Mouse (Mus musculus): ENCODE data around the gene Ehhadh. TPM values are rescaled to one million over a fixed set of nuclear protein-coding genes. Genes with fewer than 3 reads are reported as not detected.

The Ehhadh gene
- 1.8 and 1.9 TPM in 2 replicates for polyA plus RNA-seq (2015; fragmentation: Nextera tagmentation; extraction: Ambion mirVana)

DNA sequence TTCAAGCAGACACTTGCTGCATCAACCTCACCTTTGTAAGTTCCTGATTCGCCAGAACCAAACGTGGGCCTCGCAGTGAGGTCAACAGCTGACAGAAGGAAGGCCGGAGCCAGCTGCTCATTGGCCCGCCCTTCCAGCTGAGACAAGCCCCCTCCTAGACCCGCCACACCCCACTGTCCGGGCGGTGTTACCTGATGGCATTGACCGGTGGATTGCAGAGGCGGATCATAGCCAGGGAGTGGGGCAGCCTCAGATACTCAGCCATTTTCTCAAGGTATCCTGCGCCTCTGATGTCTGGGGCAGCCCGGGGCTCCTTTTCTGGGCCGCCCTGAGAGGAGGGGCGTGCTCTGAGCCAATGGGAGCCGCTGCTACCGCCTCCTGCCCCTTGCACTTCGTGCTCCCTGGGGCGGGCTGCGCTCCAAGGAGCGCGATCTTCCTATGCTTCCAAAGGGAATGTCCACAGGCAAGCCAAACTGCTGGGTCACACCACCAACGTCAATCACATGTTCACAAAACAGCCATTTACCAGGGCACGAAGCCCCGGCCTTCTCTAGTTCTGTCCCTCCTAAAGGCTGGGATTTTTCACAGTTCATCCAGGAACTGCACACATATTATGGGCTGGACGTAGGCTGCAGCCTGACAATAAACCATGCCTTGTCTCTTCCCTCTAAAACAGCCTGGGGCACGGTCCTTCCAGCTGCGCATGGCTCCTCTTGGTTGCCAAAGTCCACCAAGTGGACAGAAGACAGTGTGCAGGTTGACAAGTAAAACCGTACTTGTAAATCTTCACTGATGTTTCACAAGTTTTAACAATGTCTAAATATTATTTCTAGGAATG lies at the start of gene Ehhadh:
Gene Ehhadh (minus strand): TSS at position 292 of the 838 bp plus-strand sequence.
- whole genome bisulfite sequencing, result 8% methylated on average over 28 of the region's 28 CpGs
- Histone ChIP-seq H3K4me3 (ENCODE audit: low read depth, low read length) (peak within 1 kb of the TSS; percentile 51), H3K9me3 (replicated peaks; ENCODE audit: control insufficient read depth, low read length, poor library complexity, severe bottlenecking) (no peaks in the 10 kb centered on the region), H3K36me3 (ENCODE audit: control insufficient read depth, insufficient read depth, low read length) (no peaks in the 10 kb centered on the region), H3K4me1 (ENCODE audit: control insufficient read depth, insufficient read depth, low read length) (no peaks in the 10 kb centered on the region; the same call in 1 of the 2 replicates), H3K27me3 (ENCODE audit: control insufficient read depth, insufficient read depth, low read depth, low read length) (no peaks in the 10 kb centered on the region), H3K4me2 (ENCODE audit: low read length) (peak within 1 kb of the TSS; percentile 81), H3K9ac (ENCODE audit: low read depth, low read length) (peak within 1 kb of the TSS; percentile 69), H3K27ac (ENCODE audit: low read length) (peak within 1 kb of the TSS; percentile 63)
- peak; percentile 93 for ATAC-seq

DNA sequence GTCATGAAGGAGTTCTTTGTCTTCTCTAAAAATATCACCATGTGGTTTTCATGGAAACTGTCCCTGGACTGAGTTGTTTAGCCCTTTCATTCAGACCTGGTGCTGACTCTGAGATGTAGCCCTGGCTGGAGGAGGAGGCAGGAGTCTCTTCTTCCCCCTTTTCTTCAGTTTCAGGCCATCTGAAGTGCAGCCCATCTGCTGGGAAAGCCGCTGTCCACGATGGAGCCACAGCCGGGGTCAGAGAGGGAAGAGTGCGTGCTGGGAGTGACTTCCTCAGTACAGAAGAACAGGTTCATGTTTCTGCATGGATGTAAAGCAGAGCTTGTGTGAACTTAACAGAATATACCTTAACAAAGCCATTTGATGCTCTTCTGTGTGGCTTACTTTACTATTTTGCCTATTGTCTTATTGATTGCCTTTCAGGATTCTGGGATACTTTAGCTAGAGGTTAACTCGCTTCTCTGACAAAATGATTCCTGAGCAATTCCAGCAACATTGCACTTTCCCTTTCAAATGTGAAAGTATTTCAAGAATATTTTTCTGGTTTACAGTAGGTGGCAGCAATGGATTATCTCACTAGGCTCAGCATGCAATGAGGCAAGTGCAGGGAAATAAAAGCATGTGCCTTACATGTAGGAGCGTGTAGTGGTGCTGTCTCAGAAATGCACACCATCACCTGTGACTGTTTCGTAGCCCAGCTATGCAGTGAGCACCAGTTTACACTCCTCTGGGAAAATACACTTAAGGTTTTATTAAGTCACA lies 48.9 kb upstream of the Ehhadh start:
- peak; percentile 85 for ATAC-seq
- H3K4me1 ChIP-seq (ENCODE audit: control insufficient read depth, insufficient read depth, low read length), result no peaks in the 10 kb centered on the region
- no peak overlapping the region for H3K4me2 ChIP-seq (ENCODE audit: low read length)
- H3K36me3 ChIP-seq (ENCODE audit: control insufficient read depth, insufficient read depth, low read length), result no peaks in the 10 kb centered on the region
- H3K9me3 ChIP-seq (replicated peaks; ENCODE audit: control insufficient read depth, low read length, poor library complexity, severe bottlenecking), result no peaks in the 10 kb centered on the region
- H3K27me3 ChIP-seq (ENCODE audit: control insufficient read depth, insufficient read depth, low read depth, low read length), result no peaks in the 10 kb centered on the region
- WGBS, result 52% methylated on average over 7 of the region's 7 CpGs
- H3K9ac ChIP-seq (ENCODE audit: low read depth, low read length), result no peak overlapping the region
- H3K27ac ChIP-seq (ENCODE audit: low read length), result no peak overlapping the region
- no peak overlapping the region for H3K4me3 ChIP-seq (ENCODE audit: low read depth, low read length)

DNA sequence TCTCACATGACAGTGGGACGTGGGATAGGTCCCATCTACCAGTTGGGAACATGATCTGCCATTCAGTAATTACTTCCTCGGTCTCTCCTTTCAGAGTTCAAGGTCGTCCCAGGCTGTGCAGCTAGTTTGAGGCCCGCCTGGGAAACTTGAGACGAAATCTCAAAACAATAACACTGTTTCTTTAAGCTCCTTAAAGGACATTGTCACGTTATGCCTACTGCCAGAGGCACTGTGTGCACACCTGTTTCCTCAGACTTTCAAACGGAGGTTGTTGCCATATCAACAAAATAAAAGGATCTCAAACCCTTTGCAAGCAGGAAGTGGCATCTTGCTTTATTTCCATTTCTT lies 48.0 kb upstream of the Ehhadh start:
- no peak overlapping the region for H3K4me2 ChIP-seq (ENCODE audit: low read length)
- H3K4me3 ChIP-seq (ENCODE audit: low read depth, low read length), result no peak overlapping the region
- H3K9me3 ChIP-seq (replicated peaks; ENCODE audit: control insufficient read depth, low read length, poor library complexity, severe bottlenecking), result no peaks in the 10 kb centered on the region
- no peaks in the 10 kb centered on the region for H3K4me1 ChIP-seq (ENCODE audit: control insufficient read depth, insufficient read depth, low read length)
- no peak overlapping the region for H3K9ac ChIP-seq (ENCODE audit: low read depth, low read length)
- H3K27me3 ChIP-seq (ENCODE audit: control insufficient read depth, insufficient read depth, low read depth, low read length), result no peaks in the 10 kb centered on the region
- no peak for ATAC-seq
- H3K36me3 ChIP-seq (ENCODE audit: control insufficient read depth, insufficient read depth, low read length), result no peaks in the 10 kb centered on the region
- 47% methylated on average over 7 of the region's 7 CpGs for WGBS
- no peak overlapping the region for H3K27ac ChIP-seq (ENCODE audit: low read length)

DNA sequence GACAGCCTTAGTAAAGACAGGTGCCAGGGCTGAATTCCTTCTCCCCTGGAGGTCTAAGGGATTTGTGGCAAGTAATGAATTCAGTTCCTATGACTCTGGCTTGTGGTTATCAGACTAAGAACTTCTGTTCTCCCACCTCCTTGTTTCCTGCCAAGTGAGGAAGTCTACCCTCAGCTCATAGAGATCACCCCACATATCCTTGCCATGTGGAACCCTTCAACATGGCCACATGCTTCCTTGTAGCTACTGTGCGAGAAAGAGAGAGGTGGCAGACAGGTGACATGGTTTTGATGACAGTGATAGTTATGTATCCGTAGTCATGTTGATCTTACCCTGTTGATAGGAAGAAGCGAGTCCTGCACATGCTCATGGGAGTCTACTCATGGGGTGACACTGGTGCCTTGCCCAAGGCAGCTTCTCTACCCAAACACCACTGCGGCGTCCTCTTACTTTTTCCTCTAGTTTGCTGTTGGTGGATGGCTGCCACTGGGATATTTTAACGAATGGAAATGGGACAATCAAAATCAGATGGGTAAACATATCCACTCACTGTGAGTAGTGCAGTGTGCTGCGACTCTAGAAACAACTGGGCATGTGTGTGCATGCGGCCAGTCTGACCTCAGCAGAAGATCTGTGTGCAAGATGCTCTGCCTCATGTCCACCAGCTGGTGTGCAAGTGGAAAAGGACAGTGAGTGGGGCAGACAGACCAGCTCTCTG lies 47.4 kb upstream of the Ehhadh start:
- no peak for ATAC-seq
- no peak overlapping the region for H3K4me3 ChIP-seq (ENCODE audit: low read depth, low read length)
- no peak overlapping the region for H3K4me2 ChIP-seq (ENCODE audit: low read length)
- H3K4me1 ChIP-seq (ENCODE audit: control insufficient read depth, insufficient read depth, low read length), result no peaks in the 10 kb centered on the region
- no peak overlapping the region for H3K27ac ChIP-seq (ENCODE audit: low read length)
- 91% methylated on average over 8 of the region's 8 CpGs for WGBS
- no peaks in the 10 kb centered on the region for H3K36me3 ChIP-seq (ENCODE audit: control insufficient read depth, insufficient read depth, low read length)
- H3K9ac ChIP-seq (ENCODE audit: low read depth, low read length), result no peak overlapping the region
- H3K27me3 ChIP-seq (ENCODE audit: control insufficient read depth, insufficient read depth, low read depth, low read length), result no peaks in the 10 kb centered on the region
- H3K9me3 ChIP-seq (replicated peaks; ENCODE audit: control insufficient read depth, low read length, poor library complexity, severe bottlenecking), result no peaks in the 10 kb centered on the region

DNA sequence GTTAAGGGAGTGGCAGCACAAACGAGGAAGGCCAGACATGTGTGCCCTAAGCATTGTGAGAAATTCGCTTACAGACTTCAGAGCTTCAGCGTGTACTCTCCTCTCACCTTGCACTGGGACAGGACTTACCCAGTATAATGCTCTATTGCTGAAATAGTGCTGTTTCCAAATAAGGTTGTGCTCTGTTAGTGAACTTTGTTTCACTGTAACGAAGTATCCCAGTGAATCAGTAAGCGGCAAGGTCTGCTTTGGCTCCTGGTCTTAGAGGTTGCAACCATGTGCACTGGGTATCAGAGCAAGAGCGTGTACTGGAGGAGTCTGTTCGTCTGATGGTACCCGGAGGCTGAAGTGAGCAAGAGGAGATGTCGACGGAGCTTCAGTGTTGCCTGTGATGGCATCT lies 46.4 kb upstream of the Ehhadh start:
- no peak for ATAC-seq
- H3K4me2 ChIP-seq (ENCODE audit: low read length), result no peak overlapping the region
- H3K27me3 ChIP-seq (ENCODE audit: control insufficient read depth, insufficient read depth, low read depth, low read length), result no peaks in the 10 kb centered on the region
- no peaks in the 10 kb centered on the region for H3K36me3 ChIP-seq (ENCODE audit: control insufficient read depth, insufficient read depth, low read length)
- no peaks in the 10 kb centered on the region for H3K4me1 ChIP-seq (ENCODE audit: control insufficient read depth, insufficient read depth, low read length)
- no peaks in the 10 kb centered on the region for H3K9me3 ChIP-seq (replicated peaks; ENCODE audit: control insufficient read depth, low read length, poor library complexity, severe bottlenecking)
- 72% methylated on average over 10 of the region's 10 CpGs for WGBS
- no peak overlapping the region for H3K27ac ChIP-seq (ENCODE audit: low read length)
- H3K4me3 ChIP-seq (ENCODE audit: low read depth, low read length), result no peak overlapping the region
- no peak overlapping the region for H3K9ac ChIP-seq (ENCODE audit: low read depth, low read length)

DNA sequence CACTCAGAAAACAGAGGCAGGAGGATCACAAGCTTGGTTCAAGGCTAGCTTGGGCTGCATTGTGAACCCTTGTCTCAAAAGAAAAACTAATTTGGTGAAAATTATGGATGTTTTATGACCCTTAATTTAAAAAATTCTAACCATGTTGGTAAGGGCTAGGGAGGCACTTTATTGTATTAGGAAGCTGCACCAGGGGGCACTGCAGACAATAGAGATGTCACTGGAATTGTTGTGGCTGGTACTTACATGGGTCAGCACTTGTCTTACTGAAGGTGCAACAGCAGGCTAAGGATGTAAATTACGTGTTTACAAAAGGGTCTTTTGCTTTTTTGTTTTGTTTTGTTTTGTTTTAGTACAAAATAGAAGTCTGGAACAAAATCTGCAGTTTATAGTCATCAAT lies 45.9 kb upstream of the Ehhadh start:
- Histone ChIP-seq H3K4me2 (ENCODE audit: low read length) (no peak overlapping the region), H3K9ac (ENCODE audit: low read depth, low read length) (no peak overlapping the region), H3K4me3 (ENCODE audit: low read depth, low read length) (no peak overlapping the region), H3K9me3 (replicated peaks; ENCODE audit: control insufficient read depth, low read length, poor library complexity, severe bottlenecking) (no peaks in the 10 kb centered on the region), H3K27me3 (ENCODE audit: control insufficient read depth, insufficient read depth, low read depth, low read length) (no peaks in the 10 kb centered on the region), H3K36me3 (ENCODE audit: control insufficient read depth, insufficient read depth, low read length) (no peaks in the 10 kb centered on the region), H3K27ac (ENCODE audit: low read length) (no peak overlapping the region), H3K4me1 (ENCODE audit: control insufficient read depth, insufficient read depth, low read length) (no peaks in the 10 kb centered on the region)
- ATAC-seq, result no peak
- 59% methylated on average over 1 of the region's 1 CpGs for WGBS

DNA sequence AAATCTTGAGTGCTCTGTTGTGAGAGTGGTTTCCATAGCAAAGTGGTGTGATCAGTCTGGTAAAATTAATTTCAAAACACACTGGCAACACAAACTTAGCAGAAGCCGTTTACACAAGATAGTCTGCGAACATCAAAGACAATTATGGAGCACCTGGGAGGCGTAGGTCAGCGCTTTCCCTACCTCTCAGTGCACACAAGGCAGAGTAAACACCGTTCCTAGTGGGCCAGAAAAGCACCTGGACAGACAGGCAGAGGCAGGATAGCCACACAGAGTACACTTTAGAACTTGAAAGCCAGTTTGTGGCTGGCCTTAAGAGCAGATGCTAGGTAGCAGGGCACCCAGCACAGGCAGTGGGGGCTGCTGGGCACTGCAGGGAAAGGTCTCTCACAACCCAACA lies 44.2 kb upstream of the Ehhadh start:
- no peak overlapping the region for H3K4me2 ChIP-seq (ENCODE audit: low read length)
- no peak overlapping the region for H3K4me3 ChIP-seq (ENCODE audit: low read depth, low read length)
- ATAC-seq, result no peak
- no peak overlapping the region for H3K27ac ChIP-seq (ENCODE audit: low read length)
- no peaks in the 10 kb centered on the region for H3K36me3 ChIP-seq (ENCODE audit: control insufficient read depth, insufficient read depth, low read length)
- WGBS, result 82% methylated on average over 5 of the region's 5 CpGs
- no peaks in the 10 kb centered on the region for H3K9me3 ChIP-seq (replicated peaks; ENCODE audit: control insufficient read depth, low read length, poor library complexity, severe bottlenecking)
- no peaks in the 10 kb centered on the region for H3K27me3 ChIP-seq (ENCODE audit: control insufficient read depth, insufficient read depth, low read depth, low read length)
- H3K4me1 ChIP-seq (ENCODE audit: control insufficient read depth, insufficient read depth, low read length), result no peaks in the 10 kb centered on the region
- no peak overlapping the region for H3K9ac ChIP-seq (ENCODE audit: low read depth, low read length)

DNA sequence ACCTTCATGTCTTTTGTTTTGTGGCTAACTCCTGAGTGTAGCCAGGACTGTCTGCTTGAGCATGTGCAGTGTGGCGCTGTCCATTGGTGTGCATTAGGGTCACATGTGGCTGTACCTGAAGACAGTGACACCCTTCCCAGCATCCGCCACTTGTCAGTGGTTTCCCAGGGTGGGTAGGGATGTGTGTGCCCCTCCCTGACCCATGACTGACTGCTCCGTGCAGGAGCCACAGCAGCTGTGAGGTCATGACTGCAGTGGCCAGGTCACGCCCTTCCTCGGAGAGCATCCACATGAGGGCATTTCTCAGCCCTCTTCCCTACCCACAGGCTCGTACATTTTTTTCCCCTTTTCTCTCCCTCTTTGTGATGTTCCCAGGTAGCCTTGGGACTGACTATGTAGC lies 43.2 kb upstream of the Ehhadh start:
- H3K27me3 ChIP-seq (ENCODE audit: control insufficient read depth, insufficient read depth, low read depth, low read length), result no peaks in the 10 kb centered on the region
- H3K27ac ChIP-seq (ENCODE audit: low read length), result no peak overlapping the region
- H3K9ac ChIP-seq (ENCODE audit: low read depth, low read length), result no peak overlapping the region
- H3K4me3 ChIP-seq (ENCODE audit: low read depth, low read length), result no peak overlapping the region
- ATAC-seq, result no peak
- H3K4me1 ChIP-seq (ENCODE audit: control insufficient read depth, insufficient read depth, low read length), result no peaks in the 10 kb centered on the region
- 61% methylated on average over 6 of the region's 6 CpGs for WGBS
- no peak overlapping the region for H3K4me2 ChIP-seq (ENCODE audit: low read length)
- H3K9me3 ChIP-seq (replicated peaks; ENCODE audit: control insufficient read depth, low read length, poor library complexity, severe bottlenecking), result no peaks in the 10 kb centered on the region
- H3K36me3 ChIP-seq (ENCODE audit: control insufficient read depth, insufficient read depth, low read length), result no peaks in the 10 kb centered on the region

DNA sequence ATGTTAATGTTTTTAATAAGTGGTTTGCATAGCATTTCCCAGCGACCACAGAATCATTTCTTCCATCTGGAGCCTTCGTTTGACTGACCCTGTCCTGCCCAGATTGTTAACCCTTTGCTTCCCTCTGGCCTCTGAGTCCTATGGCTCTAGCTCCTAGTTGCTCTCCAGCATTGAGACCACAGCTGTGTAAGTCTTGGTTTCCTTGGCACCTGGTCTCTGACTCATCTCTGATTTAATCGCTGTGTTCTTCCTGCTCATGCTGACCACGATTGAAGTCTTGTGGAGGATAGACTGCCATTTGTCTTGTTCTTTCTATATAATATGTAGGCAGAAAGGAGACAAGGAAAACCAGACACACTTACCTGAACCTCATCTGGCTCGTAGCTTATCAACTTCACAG lies 42.1 kb upstream of the Ehhadh start:
- no peak for ATAC-seq
- H3K36me3 ChIP-seq (ENCODE audit: control insufficient read depth, insufficient read depth, low read length), result no peaks in the 10 kb centered on the region

More for the DNA sequence above, 42.1 kb upstream of the Ehhadh start:
- Histone ChIP-seq H3K4me3 (ENCODE audit: low read depth, low read length) (no peak overlapping the region), H3K4me1 (ENCODE audit: control insufficient read depth, insufficient read depth, low read length) (no peaks in the 10 kb centered on the region), H3K27ac (ENCODE audit: low read length) (no peak overlapping the region), H3K4me2 (ENCODE audit: low read length) (no peak overlapping the region), H3K9ac (ENCODE audit: low read depth, low read length) (no peak overlapping the region), H3K9me3 (replicated peaks; ENCODE audit: control insufficient read depth, low read length, poor library complexity, severe bottlenecking) (no peaks in the 10 kb centered on the region), H3K27me3 (ENCODE audit: control insufficient read depth, insufficient read depth, low read depth, low read length) (no peaks in the 10 kb centered on the region)
- WGBS, result 39% methylated on average over 5 of the region's 5 CpGs
